In genomic region chr5:14088100-14088499, GRCm38 (mm10) we compare ENCODE assay signal across 13 mouse cellular contexts.
DNase-seq lines count a peak whose midpoint lies in the region; ATAC-seq and TF ChIP-seq lines count a peak whose summit lies in the region.
"Had no signal": no experiment of that assay in that cellular context is flagged by ENCODE, and none has a peak within 500 bp of the region (broad histone marks: within the 10 kb centered on the region; RNA-seq: fewer than 3 reads in every experiment).

No protein-coding gene starts in this region.

- H3K9ac ChIP-seq in heart, embryonic 12.5 days, result no peak overlapping the region
- H3K9ac ChIP-seq: embryonic facial prominence, embryonic 15.5 days; hindbrain, embryonic 14.5 days had no signal

- no peaks in the 10 kb centered on the region for H3K36me3 ChIP-seq in heart, embryonic 12.5 days
- H3K36me3 ChIP-seq: embryonic facial prominence, embryonic 15.5 days had no signal

- no peak overlapping the region for H3K27ac ChIP-seq in gastrocnemius, adult 2 months
- no peak overlapping the region for H3K27ac ChIP-seq in heart, embryonic 12.5 days (ENCODE audit: poor library complexity, severe bottlenecking)
- H3K27ac ChIP-seq: embryonic facial prominence, embryonic 15.5 days; hindbrain, embryonic 14.5 days had no signal

- TF ChIP-seq CTCF in gastrocnemius, adult 2 months (IDR thresholded peaks at IDR 0.05), result no peak

- no peak overlapping the region for H3K4me2 ChIP-seq in heart, embryonic 12.5 days
- H3K4me2 ChIP-seq: embryonic facial prominence, embryonic 15.5 days; hindbrain, embryonic 14.5 days had no signal

- no peak for DNase-seq in frontal cortex, postnatal 25 days (ENCODE audit: low spot score in 2 of 2)
- peak; percentile 51 for DNase-seq in right cerebral cortex, adult 18-20 months
- DNase-seq in right cerebral cortex, postnatal 4 days, result no peak
- peak; percentile 19 to 40 for DNase-seq in left cerebral cortex, postnatal 10 days (ENCODE audit: extremely low spot score in 1 of 2, low spot score in 2 of 2)
- no peak for DNase-seq in natural killer cell, adult 2 months (ENCODE audit: low spot score in 2 of 2)
- no peak for DNase-seq in gastrocnemius, adult 2 months
- DNase-seq: gastrocnemius, postnatal 25 days; kidney, postnatal 10 days; retina, postnatal 1 day had no signal

- 60% methylated on average over 2 of the region's 2 CpGs for WGBS in heart, embryonic 12.5 days

- no peak overlapping the region for H3K4me3 ChIP-seq in gastrocnemius, adult 2 months
- no peak overlapping the region for H3K4me3 ChIP-seq in heart, embryonic 12.5 days
- H3K4me3 ChIP-seq: embryonic facial prominence, embryonic 15.5 days had no signal

- H3K4me1 ChIP-seq in heart, embryonic 12.5 days (replicated peaks), result 0 out of 2 replicates have a peak, but pooled peaks cover 3% of the 10 kb centered on the region

- no peaks in the 10 kb centered on the region for H3K27me3 ChIP-seq in heart, embryonic 12.5 days (replicated peaks)
- H3K27me3 ChIP-seq: embryonic facial prominence, embryonic 15.5 days had no signal

- no peaks in the 10 kb centered on the region for H3K9me3 ChIP-seq in heart, embryonic 12.5 days (replicated peaks)
- H3K9me3 ChIP-seq: embryonic facial prominence, embryonic 15.5 days had no signal

- ATAC-seq in frontal cortex, adult (ENCODE audit: low TSS enrichment), result peak; percentile 42; the same call in 1 of the 2 replicates
- ATAC-seq in heart, embryonic 12.5 days (ENCODE audit: insufficient number of reproducible peaks, low FRiP score), result no peak

- intact Hi-C loops in left cerebral cortex, postnatal 10 days (cut with DNase I), result no loop called here
- intact Hi-C loops in gastrocnemius, adult 2 months (cut with DNase I), result no loop called here

Comparison
In these comparisons a context has a peak if more than half of its experiments do, and no peak if none do; other contexts are left out.
1. DNase-seq: peak in right cerebral cortex, adult 18-20 months (single experiment) and left cerebral cortex, postnatal 10 days (2 of 2); none in frontal cortex, postnatal 25 days (0 of 2), right cerebral cortex, postnatal 4 days (single experiment), natural killer cell, adult 2 months (0 of 2) and gastrocnemius, adult 2 months (single experiment).